Mouse (Mus musculus) liver, embryonic 14.5 days (tissue): ENCODE measurements around the gene Dot1l. TPM values are rescaled to one million over a fixed set of nuclear protein-coding genes. Genes with fewer than 3 reads are reported as not detected.

Source experiments
- ATAC-seq: fragments of 200-750 bp; cut with Nextera tagmentation; 2 replicates; pipeline ENCODE4 v1.8.0; 2017; ENCODE audit warnings: moderate number of reproducible peaks, mild to moderate bottlenecking, moderate library complexity; ENCODE audit not compliant: insufficient read depth
- DNase-seq, 3 experiments: peaks; one replicate each; pipeline ENCODE4 v3.0.0-alpha.2; 2012 to 2013; ENCODE audit warnings: low read depth in 3 of 3, low spot score in 3 of 3
- H3K27ac ChIP-seq: fragments of 300-500 bp; sonication (generic); 2 replicates; pipeline ENCODE4 v1.5.1; 2014; ENCODE audit warnings: moderate library complexity, mild to moderate bottlenecking, control low read depth, inconsistent platforms
- H3K27me3 ChIP-seq: fragments of 300-500 bp; sonication (generic); 2 replicates; pipeline ENCODE4 v1.6.1; 2014; ENCODE audit warnings: mild to moderate bottlenecking, low read length, moderate library complexity; ENCODE audit not compliant: control insufficient read depth, insufficient read depth
- H3K36me3 ChIP-seq: fragments of 300-500 bp; sonication (generic); replicated peaks from 2 replicates; pipeline ENCODE4 v1.6.1; 2014; ENCODE audit warnings: low read depth; ENCODE audit not compliant: control insufficient read depth, insufficient read depth
- H3K4me1 ChIP-seq, 2 experiments: fragments of 200-500 bp in 1 of 2; fragments of 300-500 bp in 1 of 2; sonication (generic) in 1 of 2; replicated peaks; 2 replicates each; pipeline ENCODE4 v1.6.1; 2012 to 2014; ENCODE audit warnings: antibody characterized with exemption in 1 of 2, inconsistent platforms in 1 of 2, low read length in 1 of 2; ENCODE audit not compliant: control insufficient read depth in 2 of 2, insufficient read depth in 2 of 2
- H3K4me2 ChIP-seq: fragments of 300-500 bp; sonication (generic); 2 replicates; pipeline ENCODE4 v1.6.1; 2014; ENCODE audit warnings: low read depth, mild to moderate bottlenecking, control low read depth, moderate library complexity
- H3K4me3 ChIP-seq, 2 experiments: fragments of 200-500 bp in 1 of 2; fragments of 300-500 bp in 1 of 2; sonication (generic) in 1 of 2; 2 replicates each; pipeline ENCODE4 v1.5.1; 2012 to 2014; ENCODE audit warnings: low read depth in 2 of 2, low read length in 2 of 2, mild to moderate bottlenecking in 2 of 2, control low read depth in 1 of 2, inconsistent platforms in 1 of 2, moderate library complexity in 1 of 2; ENCODE audit not compliant: insufficient read depth in 1 of 2
- H3K9ac ChIP-seq: fragments of 300-500 bp; sonication (generic); replicated peaks from 2 replicates; pipeline ENCODE4 v1.6.1; 2014; ENCODE audit warnings: mild to moderate bottlenecking, control low read depth, moderate library complexity
- H3K9me3 ChIP-seq: fragments of 300-500 bp; sonication (generic); 2 replicates; pipeline ENCODE4 v1.6.1; 2016; ENCODE audit warnings: low read length, mixed read lengths; ENCODE audit not compliant: control insufficient read depth
- CTCF ChIP-seq: IDR thresholded peaks from 2 replicates; pipeline ENCODE4 v1.5.1; 2016; ENCODE audit warnings: antibody characterized with exemption, low read depth, control low read depth
- EP300 ChIP-seq: IDR thresholded peaks from 2 replicates; pipeline ENCODE4 v1.6.1; 2016; ENCODE audit warnings: antibody characterized with exemption, low read depth
- WGBS: fragments of 180-500 bp; shearing (Covaris S2); extraction: QIAGEN DNeasy Blood & Tissue Kit; methylation state at CpG from one replicate; pipeline ENCODE4 v1.1.7; 2014; ENCODE audit not compliant: insufficient replicate concordance; 5-methylcytosine and 5-hydroxymethylcytosine counted together
- polyA plus RNA-seq, 2 experiments: library from polyadenylated mRNA; depleted of rRNA in 1 of 2; stranded (reverse) in 1 of 2; unstranded in 1 of 2; fragments of >200 nt; fragmentation: Nextera tagmentation in 1 of 2; extraction: Ambion mirVana in 1 of 2; gene quantifications; 2 replicates each; pipeline versions ENCODE4 v1.2.1 to v1.2.3; 2012 to 2014

Dot1l gene
- polyA plus RNA-seq, 2 experiments: 7.1 to 11.6 TPM

DNA sequence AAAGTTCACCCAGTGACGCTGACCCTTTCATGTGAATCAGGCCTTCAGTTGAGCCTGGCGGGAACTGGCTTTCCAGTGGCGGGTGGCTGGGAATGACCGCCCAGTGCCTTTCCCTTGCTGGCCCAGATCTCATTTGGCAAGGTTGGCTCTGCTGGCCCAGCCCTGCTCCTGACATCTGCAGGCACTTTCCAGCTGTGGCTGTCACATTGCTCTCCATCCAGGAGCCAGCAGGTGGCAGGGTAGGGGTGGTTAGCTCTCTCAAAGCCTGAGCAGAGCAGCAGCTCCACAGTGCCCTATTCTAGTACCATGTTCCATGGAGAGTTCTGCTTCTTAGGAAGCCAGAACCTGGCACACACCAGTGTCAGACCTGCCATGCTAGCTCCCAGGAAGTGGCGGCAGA, 2.7 kb downstream of the Dot1l start:
- TF ChIP-seq EP300 (no peak), CTCF (peak; percentile 90)
- ATAC-seq (no peak; the same call in 1 of the 2 replicates), DNase-seq (peak in 2 of 3 experiments; percentile 46 to 51)
- Histone ChIP-seq H3K27me3 (no peaks in the 10 kb centered on the region), H3K4me2 (0 out of 2 replicates have a peak overlapping the region, but pooled peaks have one; percentile 97), H3K9ac (no peak overlapping the region), H3K36me3 (no peaks in the 10 kb centered on the region), H3K4me3 (no peak overlapping the region), H3K9me3 (no peaks in the 10 kb centered on the region), H3K27ac (no peak overlapping the region), H3K4me1 (peaks cover 13 to 37% of the 10 kb centered on the region in 2 experiments)
- WGBS: 51% methylated on average over 5 of the region's 5 CpGs

DNA sequence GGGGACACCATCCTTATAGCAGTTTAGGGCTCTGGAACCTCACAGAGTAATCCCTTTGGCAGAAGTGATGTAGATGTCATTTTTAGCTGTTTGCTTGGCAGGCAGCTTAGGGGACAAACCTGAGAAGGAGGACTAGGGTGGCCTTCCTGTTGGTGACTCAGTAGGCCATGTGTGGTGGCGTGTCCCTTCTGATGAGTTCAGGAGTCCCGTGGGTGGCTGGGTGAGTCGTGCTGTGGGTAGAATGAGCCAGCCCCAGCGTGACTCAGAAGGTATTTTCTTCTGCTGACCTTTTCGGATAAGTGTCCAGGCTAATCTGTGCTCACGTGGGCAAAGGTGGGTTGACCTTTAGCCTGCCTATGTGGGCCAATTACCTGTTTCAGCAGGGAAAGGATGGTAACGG, 3.6 kb downstream of the Dot1l start:
- no peak for ATAC-seq
- no peak overlapping the region for H3K27ac ChIP-seq
- no peak for TF ChIP-seq EP300
- no peak for TF ChIP-seq CTCF
- no peaks in the 10 kb centered on the region for H3K9me3 ChIP-seq
- no peak for DNase-seq
- no peak overlapping the region for H3K4me3 ChIP-seq
- WGBS: 72% methylated on average over 7 of the region's 7 CpGs
- no peaks in the 10 kb centered on the region for H3K36me3 ChIP-seq
- H3K4me2 ChIP-seq: no peak overlapping the region
- H3K4me1 ChIP-seq: peaks cover 13 to 37% of the 10 kb centered on the region in 2 experiments
- H3K27me3 ChIP-seq: no peaks in the 10 kb centered on the region
- H3K9ac ChIP-seq: no peak overlapping the region

DNA sequence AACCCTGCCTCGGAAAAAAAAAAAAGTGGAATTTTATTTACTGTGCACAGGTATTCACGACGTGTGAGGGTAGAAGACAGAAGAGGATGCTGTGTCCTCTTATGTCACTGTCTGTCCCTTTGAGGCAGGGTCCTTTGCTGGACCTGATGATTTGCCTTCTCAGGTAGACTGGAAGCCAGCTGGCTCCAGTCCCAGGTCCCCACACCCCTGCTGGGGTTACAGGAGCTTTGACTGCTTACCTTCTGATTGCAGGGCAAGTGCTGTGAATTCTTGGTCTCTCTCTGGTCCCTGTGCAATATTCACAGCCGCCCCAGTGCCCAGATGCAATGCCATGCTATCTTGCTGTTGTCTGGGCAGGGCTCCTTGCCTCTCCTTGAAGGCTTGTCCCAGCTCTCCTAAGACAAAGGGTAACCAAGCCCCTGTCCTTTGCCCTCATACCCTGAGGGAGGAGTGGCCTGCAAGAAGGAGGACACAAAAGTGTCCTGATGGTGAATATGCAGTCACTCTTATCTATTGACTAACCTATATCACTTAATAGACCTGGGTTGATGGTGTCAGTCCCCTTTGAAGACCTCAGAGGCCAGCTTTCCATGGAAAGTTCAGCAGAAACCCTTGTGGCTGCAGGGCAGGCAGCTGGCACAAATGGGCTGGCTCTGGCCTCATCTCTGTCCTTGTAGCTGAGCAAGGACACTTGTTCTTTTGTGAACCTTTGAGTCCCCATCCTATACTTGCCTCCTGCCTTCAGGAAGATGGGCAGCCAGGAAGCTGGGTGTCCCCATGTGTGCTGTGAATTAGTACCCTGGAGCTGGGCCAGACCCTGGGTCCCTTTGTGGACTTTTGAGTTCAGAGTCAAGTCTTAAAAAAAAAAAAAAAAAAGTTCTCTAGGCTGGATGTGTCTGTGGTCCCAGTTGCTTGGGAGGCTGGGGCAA, 5.9 kb downstream of the Dot1l start:
- WGBS: 75% methylated on average over 4 of the region's 4 CpGs
- TF ChIP-seq CTCF (no peak), EP300 (no peak)
- no peak for ATAC-seq
- no peak for DNase-seq
- no peaks in the 10 kb centered on the region for H3K27me3 ChIP-seq
- peaks cover 13 to 37% of the 10 kb centered on the region in 2 experiments for H3K4me1 ChIP-seq
- no peaks in the 10 kb centered on the region for H3K9me3 ChIP-seq
- H3K36me3 ChIP-seq: peaks cover 2% of the 10 kb centered on the region
- no peak overlapping the region for H3K9ac ChIP-seq
- no peak overlapping the region for H3K27ac ChIP-seq
- H3K4me2 ChIP-seq: no peak overlapping the region
- no peak overlapping the region for H3K4me3 ChIP-seq

DNA sequence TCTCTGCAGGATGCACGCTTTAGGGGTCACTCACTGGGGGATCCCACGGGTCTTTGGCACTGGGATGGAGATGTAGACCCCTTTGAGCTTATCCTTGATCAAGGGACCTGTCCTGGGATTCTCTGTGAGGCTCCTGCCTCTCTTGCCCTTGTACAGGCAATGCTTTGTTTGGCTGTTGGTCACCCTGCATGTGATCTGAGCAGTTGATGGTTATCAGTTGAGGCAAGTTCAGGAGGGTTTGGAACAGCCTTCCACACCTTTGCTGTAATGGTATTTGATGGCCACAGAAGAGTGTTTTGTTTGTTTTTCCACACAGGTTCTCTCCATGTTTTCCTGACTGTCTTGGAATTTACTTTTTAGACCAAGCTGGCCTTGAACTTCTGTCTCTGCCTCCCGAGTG, 6.8 kb downstream of the Dot1l start:
- no peak overlapping the region for H3K4me2 ChIP-seq
- TF ChIP-seq CTCF (no peak), EP300 (no peak)
- no peak overlapping the region for H3K4me3 ChIP-seq
- no peaks in the 10 kb centered on the region for H3K27me3 ChIP-seq
- no peak overlapping the region for H3K9ac ChIP-seq
- no peaks in the 10 kb centered on the region for H3K9me3 ChIP-seq
- no peak overlapping the region for H3K27ac ChIP-seq
- peaks cover 5 to 28% of the 10 kb centered on the region in 2 experiments for H3K4me1 ChIP-seq
- H3K36me3 ChIP-seq: peaks cover 12% of the 10 kb centered on the region
- no peak for DNase-seq
- no peak for ATAC-seq
- WGBS: 59% methylated on average over 3 of the region's 3 CpGs

DNA sequence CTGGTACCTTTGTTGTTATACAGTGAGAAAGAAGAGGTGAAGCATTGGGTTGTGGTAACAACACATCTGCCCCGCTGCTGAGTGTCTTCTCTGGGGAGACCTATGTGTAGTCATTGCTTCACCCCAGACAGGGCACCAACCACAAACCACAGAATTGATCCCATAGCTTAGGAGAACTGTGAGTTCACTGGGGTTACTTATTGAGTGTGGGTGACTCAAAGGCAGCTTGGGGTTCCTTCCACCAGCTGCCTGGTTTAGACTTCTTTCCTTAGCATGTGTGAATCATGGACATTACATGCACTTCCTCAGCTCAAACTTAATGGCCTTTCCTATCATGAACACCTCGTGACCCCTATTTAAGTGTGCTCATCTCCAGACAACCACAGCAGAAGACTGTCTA, 8.5 kb downstream of the Dot1l start:
- no peaks in the 10 kb centered on the region for H3K27me3 ChIP-seq
- H3K36me3 ChIP-seq: peaks cover 24% of the 10 kb centered on the region
- H3K4me1 ChIP-seq: peaks cover 0 to 20% of the 10 kb centered on the region in 2 experiments; a peak in 2 of 4 replicates
- H3K27ac ChIP-seq: no peak overlapping the region
- no peak for DNase-seq
- no peak for ATAC-seq
- H3K4me2 ChIP-seq: no peak overlapping the region
- WGBS: 55% methylated on average over 2 of the region's 2 CpGs
- H3K9me3 ChIP-seq: no peaks in the 10 kb centered on the region
- no peak overlapping the region for H3K9ac ChIP-seq
- H3K4me3 ChIP-seq: no peak overlapping the region
- no peak for TF ChIP-seq CTCF
- TF ChIP-seq EP300: no peak
